Mouse (Mus musculus): ENCODE data around the gene Ccdc148.

Gene Ccdc148

GRCm38 (mm10) chr2:58783526-58783925, 377.0 kb downstream of the Ccdc148 start:
- DNase-seq (ENCODE audit: low read depth): no peak

- DNase-seq (ENCODE audit: low read depth): no peak
Observed at GRCm38 (mm10) chr2:58778986-58779495, 381.4 kb downstream of the Ccdc148 start.

GRCm38 (mm10) chr2:58773833-58774232, 386.6 kb downstream of the Ccdc148 start:
- DNase-seq (ENCODE audit: low read depth): no peak
